11 mouse cellular contexts compared by ENCODE assay signal in genomic region chr4:41665009-41665675, GRCm38 (mm10). TPM values are rescaled to one million over a fixed set of nuclear protein-coding genes. Genes with fewer than 3 reads are reported as not detected.
DNase-seq lines count a peak whose midpoint lies in the region; ATAC-seq and TF ChIP-seq lines count a peak whose summit lies in the region.
"Had no signal": no experiment of that assay in that cellular context is flagged by ENCODE, and none has a peak within 500 bp of the region (broad histone marks: within the 10 kb centered on the region; RNA-seq: fewer than 3 reads in every experiment).

No protein-coding gene starts in this region.

- no peak for TF ChIP-seq POLR2A in heart, adult 2 months (IDR thresholded peaks at IDR 0.05; ENCODE audit: insufficient read depth, low read depth, low read length)

- H3K36me3 ChIP-seq in heart, embryonic 12.5 days, result no peaks in the 10 kb centered on the region
- no peaks in the 10 kb centered on the region for H3K36me3 ChIP-seq in heart, adult 2 months (ENCODE audit: control insufficient read depth, insufficient read depth, low read length)
- peaks cover 60% of the 10 kb centered on the region for H3K36me3 ChIP-seq in forebrain, embryonic 12.5 days (replicated peaks)
- H3K36me3 ChIP-seq in limb, embryonic 11.5 days (ENCODE audit: control insufficient read depth, insufficient read depth, low read length), result no peaks in the 10 kb centered on the region
- no peaks in the 10 kb centered on the region for H3K36me3 ChIP-seq in liver, embryonic 12.5 days
- H3K36me3 ChIP-seq: liver, embryonic 15.5 days had no signal

- H3K9ac ChIP-seq in heart, embryonic 12.5 days, result peak overlapping the region; percentile 24; the same call in 1 of the 2 replicates
- no peak overlapping the region for H3K9ac ChIP-seq in heart, adult 2 months (ENCODE audit: low read depth, low read length)
- H3K9ac ChIP-seq in forebrain, embryonic 12.5 days, result peak overlapping the region; percentile 5; the same call in 1 of the 2 replicates
- H3K9ac ChIP-seq in limb, embryonic 11.5 days (ENCODE audit: low read length), result no peak overlapping the region
- H3K9ac ChIP-seq in liver, embryonic 12.5 days, result no peak overlapping the region
- H3K9ac ChIP-seq: liver, embryonic 15.5 days had no signal

- TF ChIP-seq EP300 in heart, adult 2 months (IDR thresholded peaks at IDR 0.05; ENCODE audit: insufficient read depth, low read depth, low read length), result no peak

- no peak overlapping the region for H3K27ac ChIP-seq in heart, embryonic 12.5 days (ENCODE audit: poor library complexity, severe bottlenecking)
- H3K27ac ChIP-seq in heart, adult 2 months, result no peak overlapping the region
- H3K27ac ChIP-seq in forebrain, embryonic 12.5 days, result peak overlapping the region; percentile 15
- H3K27ac ChIP-seq in limb, embryonic 11.5 days (replicated peaks; ENCODE audit: low read depth, low read length), result no peak overlapping the region
- no peak overlapping the region for H3K27ac ChIP-seq in liver, embryonic 12.5 days
- H3K27ac ChIP-seq: liver, embryonic 15.5 days had no signal

- intact Hi-C loops in heart, adult 2 months (cut with DNase I), result no loop called here

- DNase-seq in heart, adult 2 months, result no peak
- peak; percentile 23 for DNase-seq in R1 (ENCODE audit: low read depth, low spot score)
- DNase-seq in limb, embryonic 11.5 days (ENCODE audit: low spot score), result no peak
- DNase-seq in cerebellum, postnatal 36 days, result no peak
- no peak for DNase-seq in thymus, postnatal 36 days
- DNase-seq: spleen, adult 18-20 months had no signal

- peaks cover 34% of the 10 kb centered on the region for H3K27me3 ChIP-seq in heart, embryonic 12.5 days (replicated peaks)
- H3K27me3 ChIP-seq in heart, adult 2 months (ENCODE audit: control insufficient read depth, insufficient read depth, low read length), result no peaks in the 10 kb centered on the region
- H3K27me3 ChIP-seq in forebrain, embryonic 12.5 days, result peaks cover 14% of the 10 kb centered on the region
- H3K27me3 ChIP-seq in limb, embryonic 11.5 days (ENCODE audit: control insufficient read depth, insufficient read depth, low read length), result peaks cover 50% of the 10 kb centered on the region
- peaks cover 49% of the 10 kb centered on the region for H3K27me3 ChIP-seq in liver, embryonic 12.5 days (replicated peaks)

- H3K4me1 ChIP-seq in heart, embryonic 12.5 days (replicated peaks), result peaks cover 44% of the 10 kb centered on the region
- H3K4me1 ChIP-seq in heart, adult 2 months (ENCODE audit: control insufficient read depth, insufficient read depth, low read length), result no peaks in the 10 kb centered on the region; the same call in 1 of the 2 replicates
- H3K4me1 ChIP-seq in forebrain, embryonic 12.5 days, result peaks cover 63% of the 10 kb centered on the region
- H3K4me1 ChIP-seq in limb, embryonic 11.5 days (ENCODE audit: control insufficient read depth, insufficient read depth, low read length), result peaks cover 54% of the 10 kb centered on the region
- peaks cover 28% of the 10 kb centered on the region for H3K4me1 ChIP-seq in liver, embryonic 12.5 days

- H3K9me3 ChIP-seq in heart, embryonic 12.5 days (replicated peaks), result no peaks in the 10 kb centered on the region
- no peaks in the 10 kb centered on the region for H3K9me3 ChIP-seq in forebrain, embryonic 12.5 days
- no peaks in the 10 kb centered on the region for H3K9me3 ChIP-seq in limb, embryonic 11.5 days (ENCODE audit: control insufficient read depth, low read length)
- H3K9me3 ChIP-seq in liver, embryonic 12.5 days (replicated peaks), result no peaks in the 10 kb centered on the region
- H3K9me3 ChIP-seq: liver, embryonic 15.5 days had no signal

- H3K4me3 ChIP-seq in heart, embryonic 12.5 days, result no peak overlapping the region
- H3K4me3 ChIP-seq in heart, adult 2 months, result no peak overlapping the region
- no peak overlapping the region for H3K4me3 ChIP-seq in forebrain, embryonic 12.5 days (replicated peaks)
- H3K4me3 ChIP-seq in limb, embryonic 11.5 days (ENCODE audit: low read depth, low read length), result no peak overlapping the region
- no peak overlapping the region for H3K4me3 ChIP-seq in liver, embryonic 12.5 days
- H3K4me3 ChIP-seq: liver, embryonic 15.5 days had no signal

- peak; percentile 40; the same call in 1 of the 2 replicates for ATAC-seq in heart, embryonic 12.5 days (ENCODE audit: insufficient number of reproducible peaks, low FRiP score)
- no peak for ATAC-seq in forebrain, embryonic 12.5 days (ENCODE audit: low FRiP score)
- no peak for ATAC-seq in limb, embryonic 11.5 days (ENCODE audit: insufficient number of reproducible peaks, low FRiP score, low TSS enrichment, low read depth)
- no peak for ATAC-seq in liver, embryonic 12.5 days

- H3K79me2 ChIP-seq in heart, adult 2 months (replicated peaks; ENCODE audit: control insufficient read depth, insufficient read depth, low read length), result no peaks in the 10 kb centered on the region

- WGBS in heart, embryonic 12.5 days, result 12% methylated on average over 5 of the region's 8 CpGs
- 20% methylated on average over 8 of the region's 8 CpGs for WGBS in heart, adult 2 months
- 10% methylated on average over 5 of the region's 8 CpGs for WGBS in forebrain, embryonic 12.5 days
- 3% methylated on average over 5 of the region's 8 CpGs for WGBS in limb, embryonic 11.5 days
- WGBS in liver, embryonic 12.5 days (ENCODE audit: insufficient replicate concordance), result 5% methylated on average over 6 of the region's 8 CpGs

- no peak for TF ChIP-seq CTCF in heart, adult 2 months (IDR thresholded peaks at IDR 0.05)

- peak overlapping the region; percentile 33 for H3K4me2 ChIP-seq in heart, embryonic 12.5 days
- 0 out of 2 replicates have a peak overlapping the region, but pooled peaks have one; percentile 1 for H3K4me2 ChIP-seq in forebrain, embryonic 12.5 days
- H3K4me2 ChIP-seq in limb, embryonic 11.5 days (ENCODE audit: low read depth, severe bottlenecking), result peak overlapping the region; percentile 16; the same call in 1 of the 2 replicates
- no peak overlapping the region for H3K4me2 ChIP-seq in liver, embryonic 12.5 days
- H3K4me2 ChIP-seq: liver, embryonic 15.5 days had no signal

RNA-seq across cellular contexts. Expression of gene Enho, which starts 25.0 kb away (rescaled TPM):
- 4.4 and 4.9 TPM in 2 replicates for polyA plus RNA-seq in heart, embryonic 12.5 days (2016; fragmentation: Nextera tagmentation; extraction: Ambion mirVana)
- 1 to 10 TPM; 8.1 to 8.3 TPM for total RNA-seq in heart, adult 2 months (2021)
- 20.4 and 22.3 TPM in 2 replicates for polyA plus RNA-seq in heart, adult 2 months (2012; rRNA removed)
- polyA plus RNA-seq in forebrain, embryonic 12.5 days (2016; fragmentation: Nextera tagmentation; extraction: Ambion mirVana), result 43.2 and 44.7 TPM in 2 replicates
- polyA plus RNA-seq in limb, embryonic 11.5 days (2014; fragmentation: Nextera tagmentation; extraction: Ambion mirVana), result 20.8 and 22.5 TPM in 2 replicates
- polyA plus RNA-seq in liver, embryonic 12.5 days (2016; fragmentation: Nextera tagmentation; extraction: Ambion mirVana), result 1.1 and 1.5 TPM in 2 replicates
- total RNA-seq: granulocyte monocyte progenitor cell, adult 5-6 weeks had no signal

RNA-seq across cellular contexts. Expression of gene Cntfr, which starts 31.7 kb away (rescaled TPM):
- 3.7 TPM in 2 replicates for polyA plus RNA-seq in heart, embryonic 12.5 days (2016; fragmentation: Nextera tagmentation; extraction: Ambion mirVana)
- 1 to 10 TPM; 4.1 to 5.4 TPM for total RNA-seq in heart, adult 2 months (2021)
- 8.5 and 11.4 TPM in 2 replicates for polyA plus RNA-seq in heart, adult 2 months (2012; rRNA removed)
- polyA plus RNA-seq in forebrain, embryonic 12.5 days (2016; fragmentation: Nextera tagmentation; extraction: Ambion mirVana), result 21.9 and 28.3 TPM in 2 replicates
- 5.6 and 9.2 TPM in 2 replicates for polyA plus RNA-seq in limb, embryonic 11.5 days (2014; fragmentation: Nextera tagmentation; extraction: Ambion mirVana)
- polyA plus RNA-seq in liver, embryonic 12.5 days (2016; fragmentation: Nextera tagmentation; extraction: Ambion mirVana), result 1.4 and 1.7 TPM in 2 replicates
- total RNA-seq: granulocyte monocyte progenitor cell, adult 5-6 weeks had no signal

RNA-seq across cellular contexts. Expression of gene Il11ra1, which starts 34.6 kb away (rescaled TPM):
- polyA plus RNA-seq in heart, embryonic 12.5 days (2016; fragmentation: Nextera tagmentation; extraction: Ambion mirVana), result 148 and 159 TPM in 2 replicates
- total RNA-seq in heart, adult 2 months (2021), result 10 to 100 TPM; 88.2 to 99.3 TPM
- 79.9 and 108 TPM in 2 replicates for polyA plus RNA-seq in heart, adult 2 months (2012; rRNA removed)
- polyA plus RNA-seq in forebrain, embryonic 12.5 days (2016; fragmentation: Nextera tagmentation; extraction: Ambion mirVana), result 56.6 and 62.1 TPM in 2 replicates
- 202 and 214 TPM in 2 replicates for polyA plus RNA-seq in limb, embryonic 11.5 days (2014; fragmentation: Nextera tagmentation; extraction: Ambion mirVana)
- polyA plus RNA-seq in liver, embryonic 12.5 days (2016; fragmentation: Nextera tagmentation; extraction: Ambion mirVana), result 39.7 and 43.0 TPM in 2 replicates

RNA-seq across cellular contexts. Expression of gene Rpp25l, which starts 48.2 kb away (rescaled TPM):
- 39.7 and 40.9 TPM in 2 replicates for polyA plus RNA-seq in heart, embryonic 12.5 days (2016; fragmentation: Nextera tagmentation; extraction: Ambion mirVana)
- total RNA-seq in heart, adult 2 months (2021), result 10 to 100 TPM; 30.1 to 32.3 TPM
- 33.2 and 33.8 TPM in 2 replicates for polyA plus RNA-seq in heart, adult 2 months (2012; rRNA removed)
- 77.0 and 79.1 TPM in 2 replicates for polyA plus RNA-seq in forebrain, embryonic 12.5 days (2016; fragmentation: Nextera tagmentation; extraction: Ambion mirVana)
- polyA plus RNA-seq in limb, embryonic 11.5 days (2014; fragmentation: Nextera tagmentation; extraction: Ambion mirVana), result 94.2 and 99.3 TPM in 2 replicates
- 39.1 and 44.9 TPM in 2 replicates for polyA plus RNA-seq in liver, embryonic 12.5 days (2016; fragmentation: Nextera tagmentation; extraction: Ambion mirVana)

RNA-seq across cellular contexts. Expression of gene Dctn3, which starts 57.8 kb away (rescaled TPM):
- 113 and 118 TPM in 2 replicates for polyA plus RNA-seq in heart, embryonic 12.5 days (2016; fragmentation: Nextera tagmentation; extraction: Ambion mirVana)
- 10 to 100 TPM; 68.4 to 75.7 TPM for total RNA-seq in heart, adult 2 months (2021)
- 49.1 and 54.3 TPM in 2 replicates for polyA plus RNA-seq in heart, adult 2 months (2012; rRNA removed)
- 159 and 179 TPM in 2 replicates for polyA plus RNA-seq in forebrain, embryonic 12.5 days (2016; fragmentation: Nextera tagmentation; extraction: Ambion mirVana)
- polyA plus RNA-seq in limb, embryonic 11.5 days (2014; fragmentation: Nextera tagmentation; extraction: Ambion mirVana), result 94.3 and 104 TPM in 2 replicates
- 89.7 and 92.2 TPM in 2 replicates for polyA plus RNA-seq in liver, embryonic 12.5 days (2016; fragmentation: Nextera tagmentation; extraction: Ambion mirVana)

Comparison
In these comparisons a context has a peak if more than half of its experiments do, and no peak if none do; other contexts are left out.
1. H3K9ac ChIP-seq: peak in heart, embryonic 12.5 days (single experiment) and forebrain, embryonic 12.5 days (single experiment); none in heart, adult 2 months (single experiment), limb, embryonic 11.5 days (single experiment) and liver, embryonic 12.5 days (single experiment).